Mouse (Mus musculus) bone marrow macrophage, adult 2 months (primary cell): ENCODE results near the gene Babam2. TPM values are rescaled to one million over a fixed set of nuclear protein-coding genes. Genes with fewer than 3 reads are reported as not detected.
A peak's percentile ranks its signal among the peaks of the same experiment; 100 is the strongest.

Experiments
- H3K27ac ChIP-seq: 2 replicates; pipeline ENCODE4 v1.5.1; 2012; ENCODE audit warnings: low read depth, low read length; ENCODE audit not compliant: insufficient read depth
- H3K4me1 ChIP-seq: 2 replicates; pipeline ENCODE4 v1.6.1; 2012; ENCODE audit warnings: low read length; ENCODE audit not compliant: control insufficient read depth, insufficient read depth
- H3K4me3 ChIP-seq: 2 replicates; pipeline ENCODE4 v1.5.1; 2012; ENCODE audit warnings: mild to moderate bottlenecking, low read length, moderate library complexity; ENCODE audit not compliant: insufficient read depth
- CTCF ChIP-seq: IDR thresholded peaks from 2 replicates; pipeline ENCODE4 v1.5.1; 2012; ENCODE audit warnings: low read depth, mild to moderate bottlenecking, low read length, moderate library complexity
- POLR2A ChIP-seq: IDR thresholded peaks from 2 replicates; pipeline ENCODE4 v1.6.1; 2012; ENCODE audit warnings: mild to moderate bottlenecking, low read depth, low read length, borderline replicate concordance
- polyA plus RNA-seq: library from polyadenylated mRNA; stranded (reverse); fragments of >200 nt; gene quantifications from 2 replicates; pipeline ENCODE4 v1.2.4, GENCODE M21; 2012; ENCODE audit not compliant: missing spikeins, insufficient read depth, insufficient read length

Babam2 gene
- polyA plus RNA-seq, 1 experiment: 69.4 TPM

DNA sequence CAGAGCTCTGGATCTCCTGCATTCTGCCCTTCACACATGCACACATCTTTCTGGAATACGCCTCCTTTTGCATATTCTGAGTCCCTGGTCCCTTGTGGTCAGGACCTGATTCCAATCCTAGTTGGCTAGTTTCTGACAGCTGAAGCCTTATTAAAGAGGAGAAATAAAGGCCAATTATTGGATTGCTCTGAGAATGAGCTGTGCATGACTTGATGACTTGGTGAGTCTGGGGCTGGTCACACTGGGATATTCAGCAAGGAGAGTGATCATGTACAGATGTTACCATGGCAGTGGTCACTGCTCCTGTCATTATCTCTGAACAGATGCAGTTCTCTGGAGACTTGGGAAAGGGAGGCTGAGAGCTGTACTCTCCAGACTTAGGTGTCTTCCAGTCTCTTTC, 406.1 kb downstream of the Babam2 start:
- peaks cover 14% of the 10 kb centered on the region for H3K4me1 ChIP-seq
- no peak overlapping the region for H3K4me3 ChIP-seq
- no peak overlapping the region for H3K27ac ChIP-seq
- TF ChIP-seq CTCF (no peak), POLR2A (no peak)

DNA sequence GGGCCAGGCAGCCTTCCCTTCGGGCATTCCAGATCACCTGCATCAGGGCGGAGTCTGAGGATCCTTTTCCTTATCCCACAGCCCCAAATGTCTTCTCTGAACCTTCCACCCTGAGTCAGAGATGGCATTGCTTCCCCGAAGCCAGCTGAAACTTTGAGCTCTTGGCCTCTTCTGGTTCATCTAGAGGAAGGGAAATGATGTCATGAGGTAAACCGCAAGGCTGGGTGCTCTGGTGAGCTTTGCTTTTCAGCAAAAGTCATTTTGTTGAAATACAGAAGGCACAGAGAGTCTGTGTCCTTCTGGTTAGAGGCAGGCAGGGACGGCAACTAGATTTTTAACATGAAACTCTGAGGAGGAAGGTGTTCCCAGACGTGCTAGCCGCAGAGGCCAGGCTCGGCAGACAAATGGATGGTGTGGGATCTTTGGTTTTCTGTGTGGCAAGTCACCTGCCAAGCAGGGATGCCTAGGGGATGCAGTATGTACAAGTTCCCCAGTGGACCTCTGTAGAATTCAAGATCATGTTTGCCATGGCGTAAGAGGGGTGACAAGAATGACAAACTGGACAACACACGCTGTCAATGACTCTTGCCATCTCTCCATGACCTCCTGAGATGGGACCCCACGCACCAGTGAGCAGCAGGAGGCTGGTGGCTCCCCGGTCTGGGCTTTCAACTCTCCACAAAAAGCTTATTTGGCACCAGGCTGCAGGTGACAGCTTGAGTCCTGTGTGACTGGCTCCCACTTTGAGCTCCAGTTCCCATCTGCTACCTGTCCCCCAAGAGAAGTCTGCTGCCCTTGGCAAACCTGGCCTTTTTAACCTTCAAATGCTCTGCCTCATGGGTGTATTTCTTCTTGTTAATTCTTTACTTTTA, 406.9 kb downstream of the Babam2 start:
- Histone ChIP-seq H3K4me3 (no peak overlapping the region), H3K27ac (no peak overlapping the region), H3K4me1 (peaks cover 14% of the 10 kb centered on the region)
- TF ChIP-seq CTCF (no peak), POLR2A (no peak)

DNA sequence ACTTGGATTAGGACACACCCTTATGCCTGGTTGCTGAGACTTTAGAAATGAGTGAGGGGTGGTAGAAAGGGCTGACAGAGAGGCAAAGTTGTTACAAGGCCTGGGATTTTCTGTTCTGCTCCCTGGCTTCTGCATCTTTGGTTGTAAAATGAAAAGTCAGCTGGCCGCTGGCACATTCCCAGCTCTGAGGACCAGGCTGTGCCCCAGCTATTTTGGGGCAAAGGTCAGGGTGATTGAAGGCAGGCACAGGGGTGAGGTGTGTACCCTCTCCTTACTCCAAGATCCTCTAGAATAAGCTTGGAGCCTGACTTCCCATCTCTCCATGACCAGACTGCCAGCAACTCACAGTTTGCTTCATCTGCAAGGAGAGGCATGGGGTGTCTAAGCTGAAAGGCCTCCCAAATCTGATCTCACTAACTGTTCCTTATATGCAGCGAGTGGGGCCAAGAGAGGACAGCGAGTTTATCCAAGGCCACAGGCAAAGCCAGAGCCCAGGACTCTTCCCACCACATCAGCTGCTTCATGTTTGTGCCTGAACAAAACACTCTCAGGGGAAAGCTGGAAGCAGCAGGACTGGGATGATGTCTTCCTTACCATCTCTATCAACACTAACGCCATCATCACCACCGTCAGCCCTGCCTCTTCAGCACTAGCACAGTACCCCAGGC, 409.1 kb downstream of the Babam2 start:
- Histone ChIP-seq H3K4me1 (peaks cover 18% of the 10 kb centered on the region), H3K4me3 (no peak overlapping the region), H3K27ac (no peak overlapping the region)
- no peak for TF ChIP-seq POLR2A
- no peak for TF ChIP-seq CTCF

DNA sequence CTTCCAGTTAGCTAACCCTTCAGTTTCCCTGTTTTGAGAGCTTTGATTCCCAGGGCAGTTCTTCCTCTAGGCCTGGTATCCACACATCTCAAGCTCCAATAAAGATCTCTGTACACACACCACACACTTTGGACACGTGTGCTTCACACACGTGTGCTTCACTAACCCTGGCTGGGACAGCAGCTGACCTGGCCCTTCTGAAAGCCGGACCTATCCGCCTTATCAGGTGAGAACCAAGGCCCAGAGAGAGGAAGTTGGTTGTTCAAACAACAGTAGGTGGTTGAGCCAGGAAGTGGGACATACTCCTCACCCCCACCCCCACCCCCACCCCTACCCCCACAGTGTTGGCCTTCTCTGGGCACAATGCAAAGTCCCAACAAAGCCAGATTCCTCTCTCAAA, 413.2 kb downstream of the Babam2 start:
- H3K27ac ChIP-seq: no peak overlapping the region
- TF ChIP-seq CTCF (no peak), POLR2A (no peak)

DNA sequence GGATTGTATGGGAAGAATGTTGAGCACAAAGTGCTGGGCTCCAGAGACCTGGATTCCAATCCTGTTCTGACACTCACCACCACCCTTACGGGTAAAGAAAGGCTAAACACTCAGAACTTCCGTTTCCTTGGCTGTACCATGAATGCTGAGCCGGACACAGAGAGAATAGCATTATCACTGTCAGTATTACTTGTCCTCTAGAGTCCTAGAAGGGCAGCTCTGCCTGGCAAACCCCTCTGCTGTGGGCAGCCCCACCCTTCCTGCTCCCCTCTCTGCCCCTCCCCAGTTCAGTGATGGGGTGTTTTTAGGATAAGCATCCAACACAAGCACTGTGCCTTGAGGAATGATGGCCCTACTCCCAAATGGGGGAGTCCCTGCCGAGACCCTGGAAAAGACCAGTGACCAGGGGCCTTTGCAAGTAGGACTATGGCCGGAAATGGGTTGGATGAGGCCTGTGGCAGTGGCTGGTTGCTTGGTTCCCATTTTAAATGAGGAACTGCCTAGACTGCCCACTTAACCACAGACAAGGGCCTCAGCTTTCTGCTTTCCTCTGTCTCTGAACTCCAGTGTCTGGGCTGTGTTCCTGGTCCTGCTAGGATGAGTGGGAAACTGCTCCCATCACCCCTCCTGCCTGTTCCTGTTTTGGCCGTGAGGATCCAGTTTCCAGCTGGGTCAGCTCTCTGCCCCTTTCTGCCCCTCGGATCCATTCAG, 414.9 kb downstream of the Babam2 start:
- Histone ChIP-seq H3K4me1 (peaks cover 22% of the 10 kb centered on the region), H3K4me3 (no peak overlapping the region), H3K27ac (peak overlapping the region; percentile 44)
- TF ChIP-seq CTCF (no peak), POLR2A (no peak)

More for the DNA sequence above, 413.2 kb downstream of the Babam2 start:
- H3K4me3 ChIP-seq: no peak overlapping the region
- peaks cover 19% of the 10 kb centered on the region for H3K4me1 ChIP-seq

DNA sequence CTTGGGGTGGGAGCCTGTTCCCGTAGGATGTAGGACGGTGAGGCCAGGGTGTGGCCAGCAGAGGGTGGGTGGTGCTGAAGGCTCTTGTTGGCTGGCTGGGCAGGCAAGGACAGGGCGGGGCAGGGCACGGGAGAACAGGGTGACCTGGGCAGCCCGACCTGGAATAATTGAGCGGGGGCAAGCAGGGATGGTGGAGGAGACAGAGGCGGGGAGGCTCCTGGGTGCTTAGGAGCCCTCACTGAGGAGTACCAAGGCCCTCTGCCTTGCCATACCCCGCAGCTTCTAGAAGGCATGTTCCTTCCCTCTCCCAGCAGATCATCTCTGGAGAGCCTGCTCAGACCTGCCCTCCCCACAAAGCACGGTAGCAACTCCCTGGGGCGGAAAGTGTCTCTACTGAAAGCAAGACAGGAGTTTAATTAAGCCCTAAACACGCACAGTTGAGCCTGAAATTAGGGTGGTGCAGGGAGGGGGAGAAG, 423.5 kb downstream of the Babam2 start:
- no peak for TF ChIP-seq POLR2A
- TF ChIP-seq CTCF: no peak
- Histone ChIP-seq H3K27ac (no peak overlapping the region), H3K4me3 (no peak overlapping the region), H3K4me1 (peaks cover 32% of the 10 kb centered on the region)

DNA sequence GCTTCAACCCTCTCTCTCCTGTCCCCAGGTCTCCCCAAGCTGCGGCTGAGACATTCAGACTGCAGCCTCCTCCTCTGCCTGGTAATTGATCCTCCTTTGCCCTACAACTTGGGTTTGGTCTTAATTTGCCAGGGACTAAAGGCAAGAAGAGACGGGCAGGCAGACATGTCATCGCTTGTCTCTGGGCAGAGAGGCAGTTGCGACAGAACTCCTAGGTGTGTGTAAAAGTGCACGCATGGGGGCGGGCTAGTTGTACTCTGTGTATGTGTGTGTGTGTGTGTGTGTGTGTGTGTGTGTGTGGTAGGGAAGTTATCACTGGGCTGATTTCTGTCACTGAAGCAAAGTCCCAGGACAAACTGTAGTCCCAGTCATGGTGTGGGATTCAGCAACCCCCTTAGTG, 424.5 kb downstream of the Babam2 start:
- no peak overlapping the region for H3K27ac ChIP-seq
- no peak for TF ChIP-seq CTCF
- no peak for TF ChIP-seq POLR2A

DNA sequence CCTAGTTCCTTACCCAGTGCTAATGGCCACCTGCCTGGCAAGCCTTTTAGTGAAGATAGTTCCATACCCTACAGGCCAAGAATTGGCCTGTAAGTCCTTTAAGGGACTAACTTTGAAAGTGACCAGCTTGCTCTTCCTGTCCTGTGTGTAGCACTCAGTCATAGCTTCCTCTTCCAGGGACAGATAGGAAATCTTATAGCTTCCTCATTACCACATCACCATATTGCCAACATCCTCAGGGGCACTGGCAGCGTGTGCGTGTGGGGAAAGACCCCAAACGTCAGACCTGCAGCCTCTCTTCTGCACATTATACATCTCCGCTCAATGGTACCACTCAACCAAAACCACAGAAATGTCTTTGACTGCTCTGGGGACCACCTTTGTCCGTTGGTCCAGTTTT, 424.9 kb downstream of the Babam2 start:
- TF ChIP-seq CTCF: no peak
- no peak for TF ChIP-seq POLR2A
- no peak overlapping the region for H3K27ac ChIP-seq
- peaks cover 29% of the 10 kb centered on the region for H3K4me1 ChIP-seq
- no peak overlapping the region for H3K4me3 ChIP-seq

More for the DNA sequence above, 424.5 kb downstream of the Babam2 start:
- H3K4me3 ChIP-seq: no peak overlapping the region
- peaks cover 30% of the 10 kb centered on the region for H3K4me1 ChIP-seq

DNA sequence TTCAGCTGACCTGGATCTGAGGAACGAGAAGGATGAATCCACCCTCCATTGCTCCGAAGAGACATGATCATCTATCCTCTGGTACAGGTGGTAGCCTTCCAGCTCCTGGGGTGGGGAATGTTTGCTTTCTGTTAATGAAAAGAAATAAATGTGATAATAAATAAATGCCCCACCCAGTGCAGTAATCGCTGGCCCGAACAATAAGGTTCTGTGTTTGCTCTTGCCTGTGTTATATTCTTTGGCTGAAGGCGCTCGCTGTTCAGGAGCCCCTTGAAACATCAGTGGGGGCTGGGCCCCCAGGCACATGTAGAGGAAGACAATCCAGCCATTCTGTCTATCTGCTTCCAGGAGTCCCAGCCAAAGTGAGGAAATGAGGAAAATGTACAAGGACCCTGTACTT, 427.5 kb downstream of the Babam2 start:
- TF ChIP-seq POLR2A (no peak), CTCF (no peak)
- H3K4me3 ChIP-seq: no peak overlapping the region
- H3K27ac ChIP-seq: no peak overlapping the region
- H3K4me1 ChIP-seq: peaks cover 29% of the 10 kb centered on the region
